Mouse (Mus musculus): ENCODE data around the gene Gm12248. TPM values are rescaled to one million over a fixed set of nuclear protein-coding genes. Genes with fewer than 3 reads are reported as not detected.
A peak's percentile ranks its signal among the peaks of the same experiment; 100 is the strongest.

The Gm12248 gene
- polyA plus RNA-seq, 1 experiment from 2014 or later: not detected

GRCm38 (mm10) chr11:58120655-58121054, 27.7 kb upstream of the Gm12248 start:
- Histone ChIP-seq H3K4me1 (ENCODE audit: insufficient read depth) (no peaks in the 10 kb centered on the region), H3K36me3 (replicated peaks; ENCODE audit: insufficient read depth, low read length) (peaks cover 73% of the 10 kb centered on the region), H3K27ac (ENCODE audit: low read depth) (no peak overlapping the region), H3K4me3 (ENCODE audit: low read depth, low read length) (no peak overlapping the region), H3K4me2 (ENCODE audit: low read depth, low read length) (no peak overlapping the region), H3K27me3 (ENCODE audit: insufficient read depth, low read length) (no peaks in the 10 kb centered on the region), H3K9ac (replicated peaks) (no peak overlapping the region), H3K9me3 (ENCODE audit: low read length) (no peaks in the 10 kb centered on the region)
- TF ChIP-seq EP300 (IDR thresholded peaks at IDR 0.05; ENCODE audit: low read depth) (no peak), CTCF (IDR thresholded peaks at IDR 0.05; ENCODE audit: low read depth) (no peak)
- ATAC-seq (no peak), DNase-seq (no peak)
- WGBS (ENCODE audit: insufficient replicate concordance): 76% methylated on average over 3 of the region's 3 CpGs

- no peak overlapping the region for H3K27ac ChIP-seq (ENCODE audit: low read depth)
- no peaks in the 10 kb centered on the region for H3K4me1 ChIP-seq (ENCODE audit: insufficient read depth)
- 85% methylated on average over 10 of the region's 10 CpGs for WGBS (ENCODE audit: insufficient replicate concordance)
- no peaks in the 10 kb centered on the region for H3K27me3 ChIP-seq (ENCODE audit: insufficient read depth, low read length)
- ATAC-seq (no peak), DNase-seq (no peak)
- no peak overlapping the region for H3K9ac ChIP-seq (replicated peaks)
- no peak overlapping the region for H3K4me2 ChIP-seq (ENCODE audit: low read depth, low read length)
- TF ChIP-seq CTCF (IDR thresholded peaks at IDR 0.05; ENCODE audit: low read depth) (no peak), EP300 (IDR thresholded peaks at IDR 0.05; ENCODE audit: low read depth) (no peak)
- H3K4me3 ChIP-seq (ENCODE audit: low read depth, low read length): no peak overlapping the region
- peaks cover 75% of the 10 kb centered on the region for H3K36me3 ChIP-seq (replicated peaks; ENCODE audit: insufficient read depth, low read length)
- H3K9me3 ChIP-seq (ENCODE audit: low read length): no peaks in the 10 kb centered on the region
Measured at GRCm38 (mm10) chr11:58117044-58117652, 24.2 kb upstream of the Gm12248 start.

GRCm38 (mm10) chr11:58116560-58116959, 23.6 kb upstream of the Gm12248 start:
- H3K9me3 ChIP-seq (ENCODE audit: low read length): no peaks in the 10 kb centered on the region
- no peak overlapping the region for H3K27ac ChIP-seq (ENCODE audit: low read depth)
- H3K27me3 ChIP-seq (ENCODE audit: insufficient read depth, low read length): no peaks in the 10 kb centered on the region
- H3K36me3 ChIP-seq (replicated peaks; ENCODE audit: insufficient read depth, low read length): peaks cover 69% of the 10 kb centered on the region
- 42% methylated on average over 1 of the region's 1 CpGs for WGBS (ENCODE audit: insufficient replicate concordance)
- H3K9ac ChIP-seq (replicated peaks): no peak overlapping the region
- no peak overlapping the region for H3K4me3 ChIP-seq (ENCODE audit: low read depth, low read length)
- TF ChIP-seq CTCF (IDR thresholded peaks at IDR 0.05; ENCODE audit: low read depth) (no peak), EP300 (IDR thresholded peaks at IDR 0.05; ENCODE audit: low read depth) (no peak)
- no peak for DNase-seq
- ATAC-seq: no peak
- no peak overlapping the region for H3K4me2 ChIP-seq (ENCODE audit: low read depth, low read length)
- H3K4me1 ChIP-seq (ENCODE audit: insufficient read depth): no peaks in the 10 kb centered on the region

- ATAC-seq: no peak
- 72% methylated on average over 4 of the region's 4 CpGs for WGBS (ENCODE audit: insufficient replicate concordance)
- TF ChIP-seq CTCF (IDR thresholded peaks at IDR 0.05; ENCODE audit: low read depth) (no peak), EP300 (IDR thresholded peaks at IDR 0.05; ENCODE audit: low read depth) (no peak)
- no peaks in the 10 kb centered on the region for H3K27me3 ChIP-seq (ENCODE audit: insufficient read depth, low read length)
- H3K36me3 ChIP-seq (replicated peaks; ENCODE audit: insufficient read depth, low read length): peaks cover 19% of the 10 kb centered on the region
- DNase-seq: no peak
- H3K27ac ChIP-seq (ENCODE audit: low read depth): no peak overlapping the region
- H3K4me2 ChIP-seq (ENCODE audit: low read depth, low read length): no peak overlapping the region
- H3K4me3 ChIP-seq (ENCODE audit: low read depth, low read length): no peak overlapping the region
- peaks cover 18% of the 10 kb centered on the region for H3K4me1 ChIP-seq (ENCODE audit: insufficient read depth)
- no peaks in the 10 kb centered on the region for H3K9me3 ChIP-seq (ENCODE audit: low read length)
- no peak overlapping the region for H3K9ac ChIP-seq (replicated peaks)
Measured at GRCm38 (mm10) chr11:58107664-58108337, 14.9 kb upstream of the Gm12248 start.

- Histone ChIP-seq H3K4me1 (ENCODE audit: insufficient read depth) (peaks cover 18% of the 10 kb centered on the region), H3K27me3 (ENCODE audit: insufficient read depth, low read length) (no peaks in the 10 kb centered on the region), H3K36me3 (replicated peaks; ENCODE audit: insufficient read depth, low read length) (peaks cover 19% of the 10 kb centered on the region), H3K9me3 (ENCODE audit: low read length) (no peaks in the 10 kb centered on the region), H3K9ac (replicated peaks) (no peak overlapping the region), H3K4me3 (ENCODE audit: low read depth, low read length) (no peak overlapping the region), H3K27ac (ENCODE audit: low read depth) (no peak overlapping the region), H3K4me2 (ENCODE audit: low read depth, low read length) (no peak overlapping the region)
- ATAC-seq (no peak), DNase-seq (no peak)
- WGBS (ENCODE audit: insufficient replicate concordance): 56% methylated on average over 3 of the region's 3 CpGs
- TF ChIP-seq CTCF (IDR thresholded peaks at IDR 0.05; ENCODE audit: low read depth) (peak; percentile 17; the same call in 1 of the 2 replicates), EP300 (IDR thresholded peaks at IDR 0.05; ENCODE audit: low read depth) (no peak)
Measured at GRCm38 (mm10) chr11:58107009-58107408, 14.1 kb upstream of the Gm12248 start.

- H3K4me1 ChIP-seq (ENCODE audit: insufficient read depth): peaks cover 18% of the 10 kb centered on the region
- DNase-seq: peak; percentile 66
- H3K9me3 ChIP-seq (ENCODE audit: low read length): no peaks in the 10 kb centered on the region
- TF ChIP-seq EP300 (IDR thresholded peaks at IDR 0.05; ENCODE audit: low read depth): no peak
- no peak for TF ChIP-seq CTCF (IDR thresholded peaks at IDR 0.05; ENCODE audit: low read depth)
- peak overlapping the region; percentile 88 for H3K4me2 ChIP-seq (ENCODE audit: low read depth, low read length)
- no peaks in the 10 kb centered on the region for H3K27me3 ChIP-seq (ENCODE audit: insufficient read depth, low read length)
- no peaks in the 10 kb centered on the region for H3K36me3 ChIP-seq (replicated peaks; ENCODE audit: insufficient read depth, low read length)
- peak overlapping the region; percentile 90 for H3K9ac ChIP-seq (replicated peaks)
- peak overlapping the region; percentile 98 for H3K27ac ChIP-seq (ENCODE audit: low read depth)
- peak; percentile 29 for ATAC-seq
- WGBS (ENCODE audit: insufficient replicate concordance): 1% methylated on average over 24 of the region's 24 CpGs
- H3K4me3 ChIP-seq (ENCODE audit: low read depth, low read length): peak overlapping the region; percentile 85
Measured at GRCm38 (mm10) chr11:58104351-58104791, 11.4 kb upstream of the Gm12248 start.
